Mouse (Mus musculus) ovary, postnatal 10 days (tissue): Measurements from ENCODE around the gene Arr3.
A peak's percentile ranks its signal among the peaks of the same experiment; 100 is the strongest.

Experiments
- DNase-seq: peaks from one replicate; pipeline ENCODE4 v3.0.0; 2022; ENCODE audit warnings: low spot score

Arr3 gene

GRCm38 (mm10) chrX:100605314-100605713 lies at the start of gene Arr3:
TSS of gene Arr3 (plus strand) at chrX:100605497.
- no peak for DNase-seq

GRCm38 (mm10) chrX:100556026-100556425 lies 49.3 kb upstream of the Arr3 start:
- no peak for DNase-seq

- no peak for DNase-seq
Measured at GRCm38 (mm10) chrX:100565696-100566095, 39.6 kb upstream of the Arr3 start.

GRCm38 (mm10) chrX:100571951-100572350 lies 33.3 kb upstream of the Arr3 start, which contains the start of gene Awat1:
TSS of gene Awat1 (plus strand) at chrX:100572251.
- DNase-seq, result no peak

GRCm38 (mm10) chrX:100594791-100595190 lies 10.5 kb upstream of the Arr3 start, which contains the start of gene P2ry4:
TSS of gene P2ry4 (minus strand) at chrX:100594869.
- DNase-seq, result no peak

GRCm38 (mm10) chrX:100597439-100597838 lies 7.9 kb upstream of the Arr3 start:
- DNase-seq, result no peak

- no peak for DNase-seq
Measured at GRCm38 (mm10) chrX:100599755-100600154, 5.5 kb upstream of the Arr3 start.

- no peak for DNase-seq
Measured at GRCm38 (mm10) chrX:100618488-100618887, 13.2 kb downstream of the Arr3 start.

GRCm38 (mm10) chrX:100621366-100621765 lies 16.1 kb downstream of the Arr3 start:
- no peak for DNase-seq

- DNase-seq, result no peak
Measured at GRCm38 (mm10) chrX:100624242-100624641, 18.9 kb downstream of the Arr3 start.

GRCm38 (mm10) chrX:100625146-100625545 lies 19.8 kb downstream of the Arr3 start:
- no peak for DNase-seq

- DNase-seq, result no peak
Measured at GRCm38 (mm10) chrX:100625546-100625801, 20.2 kb downstream of the Arr3 start, which contains the start of gene Kif4. TSS of gene Kif4 (plus strand) at chrX:100625737.

- peak; percentile 29 for DNase-seq
Measured at GRCm38 (mm10) chrX:100625802-100626793, 20.8 kb downstream of the Arr3 start, which contains the start of gene Pdzd11. TSS of gene Pdzd11 (minus strand) at chrX:100626568.

GRCm38 (mm10) chrX:100629076-100629475 lies 23.8 kb downstream of the Arr3 start:
- DNase-seq, result no peak

- DNase-seq, result no peak
Measured at GRCm38 (mm10) chrX:100638477-100638876, 33.2 kb downstream of the Arr3 start.

- no peak for DNase-seq
Measured at GRCm38 (mm10) chrX:100652848-100653247, 47.6 kb downstream of the Arr3 start.

GRCm38 (mm10) chrX:100664825-100665224 lies 59.5 kb downstream of the Arr3 start:
- DNase-seq, result no peak
